Mouse (Mus musculus) midbrain, embryonic 15.5 days (tissue): ENCODE results near the gene Ccnb1ip1. TPM values are rescaled to one million over a fixed set of nuclear protein-coding genes. Genes with fewer than 3 reads are reported as not detected.
"Not testable (repeated sequence)": the region's sequence is repeated elsewhere in the genome, so short reads cannot be mapped to it uniquely, and the experiment has no call there.

Source experiments
- ATAC-seq: fragments of 200-750 bp; cut with Nextera tagmentation; replicated peaks from 2 replicates; pipeline ENCODE4 v1.8.0; 2017; ENCODE audit warnings: moderate TSS enrichment
- H3K27ac ChIP-seq: fragments of 300-500 bp; sonication (generic); 2 replicates; pipeline ENCODE4 v1.5.1; 2015; ENCODE audit warnings: mild to moderate bottlenecking, inconsistent platforms
- H3K27me3 ChIP-seq: fragments of 300-500 bp; sonication (generic); replicated peaks from 2 replicates; pipeline ENCODE4 v1.6.1; 2015; ENCODE audit warnings: inconsistent platforms
- H3K36me3 ChIP-seq: fragments of 300-500 bp; sonication (generic); replicated peaks from 2 replicates; pipeline ENCODE4 v1.6.1; 2015; ENCODE audit warnings: inconsistent platforms
- H3K4me1 ChIP-seq: fragments of 300-500 bp; sonication (generic); 2 replicates; pipeline ENCODE4 v1.6.1; 2015; ENCODE audit warnings: inconsistent platforms
- H3K4me2 ChIP-seq: fragments of 300-500 bp; sonication (generic); 2 replicates; pipeline ENCODE4 v1.6.1; 2015; ENCODE audit warnings: inconsistent platforms, mild to moderate bottlenecking, moderate library complexity
- H3K4me3 ChIP-seq: fragments of 300-500 bp; sonication (generic); 2 replicates; pipeline ENCODE4 v1.5.1; 2015; ENCODE audit warnings: mild to moderate bottlenecking, inconsistent platforms
- H3K9ac ChIP-seq: fragments of 300-500 bp; sonication (generic); 2 replicates; pipeline ENCODE4 v1.6.1; 2015; ENCODE audit warnings: mild to moderate bottlenecking, inconsistent platforms
- H3K9me3 ChIP-seq: fragments of 300-500 bp; sonication (generic); 2 replicates; pipeline ENCODE4 v1.6.1; 2016; ENCODE audit warnings: inconsistent platforms
- WGBS: fragments of 180-500 bp; shearing (Covaris S2); methylation state at CpG from one replicate; pipeline ENCODE4 v1.1.7; 2015; ENCODE audit warnings: mixed read lengths; 5-methylcytosine and 5-hydroxymethylcytosine counted together
- polyA plus RNA-seq: library from polyadenylated mRNA; unstranded; fragments of >200 nt; fragmentation: Nextera tagmentation; extraction: Ambion mirVana; gene quantifications from 2 replicates; pipeline ENCODE4 v1.2.1, GENCODE M21; 2015

Gene Ccnb1ip1
- not detected in 2 replicates for polyA plus RNA-seq

DNA sequence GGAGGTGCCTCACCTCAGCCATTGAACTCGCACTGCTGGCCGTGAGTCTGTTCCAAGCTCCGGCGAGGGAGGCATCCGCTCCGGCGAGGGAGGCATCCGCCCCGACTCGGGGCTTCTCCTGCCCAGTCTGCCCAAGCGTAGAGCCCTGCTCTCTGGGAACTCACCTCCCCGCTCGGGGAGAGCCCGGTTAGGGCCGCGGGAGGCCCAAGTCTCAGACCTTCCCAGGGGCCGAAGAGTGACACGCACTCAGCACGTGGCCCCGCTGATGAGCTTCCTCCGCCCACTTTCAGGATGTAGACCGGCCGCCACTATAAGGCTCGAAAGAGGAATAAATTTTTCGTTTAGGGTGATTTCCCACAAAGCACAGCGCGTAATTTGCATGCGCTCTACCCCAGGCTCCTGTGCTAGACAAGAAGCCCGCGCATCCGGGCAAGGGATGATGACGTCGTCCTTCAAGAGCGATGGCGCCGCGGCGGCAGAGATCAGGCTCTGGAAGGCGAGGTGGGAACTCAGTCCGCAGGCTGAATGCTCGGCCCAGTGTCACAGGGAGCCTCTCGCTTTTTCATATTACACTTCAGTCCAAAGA lies at the start of gene Ccnb1ip1, which contains the start of gene Parp2:
Gene Ccnb1ip1 (minus strand): TSS at position 246 of the 586 bp plus-strand sequence.
Gene Parp2 (plus strand): TSS at position 355 of the 586 bp plus-strand sequence.
- ATAC-seq = peak; percentile 99
- H3K36me3 ChIP-seq = 0 out of 2 replicates have a peak, but pooled peaks cover 3% of the 10 kb centered on the region
- H3K27ac ChIP-seq = peak within 1 kb of the TSS; percentile 83
- under 1% methylated on average over 42 of the region's 42 CpGs for WGBS
- H3K9ac ChIP-seq = peak within 1 kb of the TSS; percentile 66
- peaks cover 7% of the 10 kb centered on the region for H3K4me1 ChIP-seq
- H3K27me3 ChIP-seq = no peaks in the 10 kb centered on the region
- peak within 1 kb of the TSS; percentile 55 for H3K4me3 ChIP-seq
- no peaks in the 10 kb centered on the region for H3K9me3 ChIP-seq
- peak within 1 kb of the TSS; percentile 52 for H3K4me2 ChIP-seq

DNA sequence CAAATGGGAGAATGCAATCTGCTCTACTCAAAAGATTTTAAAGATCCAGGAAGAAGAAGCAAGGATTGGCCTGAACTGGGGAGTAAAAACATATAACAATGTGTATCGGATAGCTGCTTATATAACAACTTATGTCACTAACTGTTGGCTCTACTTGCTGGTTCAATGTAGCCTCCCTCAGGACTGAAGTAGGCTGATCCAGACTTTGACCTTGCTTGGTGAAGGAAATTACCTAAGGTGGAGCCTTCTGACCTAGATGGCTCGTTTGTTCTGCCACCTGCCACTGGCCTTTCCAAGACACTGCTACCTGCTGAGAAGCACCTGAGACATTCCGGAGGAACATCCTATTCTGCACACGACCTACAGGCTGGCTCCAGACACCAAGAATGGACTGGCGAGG lies 48.3 kb upstream of the Ccnb1ip1 start:
- Histone ChIP-seq H3K27ac (no peak overlapping the region), H3K4me2 (no peak overlapping the region), H3K36me3 (no peaks in the 10 kb centered on the region), H3K4me1 (no peaks in the 10 kb centered on the region), H3K27me3 (no peaks in the 10 kb centered on the region), H3K9me3 (no peaks in the 10 kb centered on the region), H3K9ac (no peak overlapping the region), H3K4me3 (no peak overlapping the region)
- 90% methylated on average over 5 of the region's 5 CpGs for WGBS
- no peak for ATAC-seq

DNA sequence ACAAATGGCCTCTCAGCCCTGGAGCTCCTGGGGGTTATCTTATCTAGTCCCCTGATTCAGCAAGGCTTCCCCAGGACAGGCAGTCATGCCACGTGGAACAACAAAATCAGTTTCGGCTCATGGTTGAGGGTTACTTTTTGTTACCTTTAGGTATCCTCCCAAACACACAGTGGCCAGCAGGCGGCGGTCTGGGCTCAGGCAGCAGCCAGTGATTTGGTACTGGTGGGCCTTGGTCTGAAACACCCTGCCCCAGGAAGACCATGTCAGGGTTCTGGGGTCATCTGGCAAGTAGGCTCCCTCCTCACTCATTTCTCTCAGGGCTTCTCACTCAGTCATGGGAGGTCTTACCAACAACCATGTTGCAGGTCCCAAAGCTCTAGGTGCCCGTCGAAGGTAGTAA lies 29.7 kb upstream of the Ccnb1ip1 start:
- Histone ChIP-seq H3K9me3 (no peaks in the 10 kb centered on the region), H3K4me1 (no peaks in the 10 kb centered on the region), H3K27ac (no peak overlapping the region), H3K4me3 (no peak overlapping the region), H3K27me3 (no peaks in the 10 kb centered on the region), H3K4me2 (no peak overlapping the region), H3K36me3 (no peaks in the 10 kb centered on the region), H3K9ac (no peak overlapping the region)
- no peak for ATAC-seq
- WGBS = 53% methylated on average over 6 of the region's 6 CpGs

DNA sequence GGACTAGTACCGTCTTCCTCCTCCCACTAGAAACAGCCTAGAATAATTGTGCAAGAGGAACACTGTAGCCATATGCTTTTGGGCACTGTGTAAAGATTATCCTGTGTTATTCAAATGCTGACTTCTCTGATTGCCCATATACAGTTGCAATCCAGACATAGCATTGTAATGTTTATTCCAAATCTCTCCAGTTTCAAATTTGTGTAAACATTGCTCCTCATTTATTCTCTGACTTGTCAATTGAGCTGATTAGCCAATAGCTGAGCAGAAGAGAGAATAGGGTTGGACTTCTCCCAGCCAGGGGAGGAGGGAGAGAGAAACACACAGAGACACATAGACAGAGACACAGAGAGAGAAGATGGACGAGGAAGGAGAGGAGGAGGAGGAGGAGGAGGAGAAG lies 26.9 kb upstream of the Ccnb1ip1 start:
- no peak for ATAC-seq
- Histone ChIP-seq H3K9ac (no peak overlapping the region), H3K4me3 (no peak overlapping the region), H3K9me3 (no peaks in the 10 kb centered on the region), H3K4me2 (no peak overlapping the region), H3K27ac (no peak overlapping the region), H3K36me3 (no peaks in the 10 kb centered on the region), H3K4me1 (no peaks in the 10 kb centered on the region), H3K27me3 (no peaks in the 10 kb centered on the region)
- 51% methylated on average over 2 of the region's 2 CpGs for WGBS

DNA sequence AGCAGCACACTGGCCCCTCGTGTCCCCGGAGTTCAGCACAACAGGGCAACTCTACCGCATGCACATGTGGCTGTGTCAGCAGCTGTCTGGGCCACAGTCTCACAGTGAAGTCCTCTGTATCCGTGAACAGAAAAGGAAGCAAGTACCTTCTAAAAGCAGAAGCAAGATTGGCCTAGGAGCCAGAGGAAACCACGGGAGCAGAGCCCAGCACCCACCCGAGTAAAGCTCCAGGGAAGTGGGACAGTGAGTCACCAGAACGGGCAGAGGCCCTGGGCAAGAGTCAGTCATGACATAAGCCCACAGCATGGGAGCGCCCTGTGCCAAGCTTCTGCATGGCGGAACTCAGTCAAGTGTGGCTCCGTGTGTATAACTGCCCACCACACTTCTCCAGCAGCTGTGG lies 26.4 kb upstream of the Ccnb1ip1 start:
- Histone ChIP-seq H3K27me3 (no peaks in the 10 kb centered on the region), H3K4me1 (no peaks in the 10 kb centered on the region), H3K4me3 (no peak overlapping the region), H3K9ac (no peak overlapping the region), H3K4me2 (no peak overlapping the region), H3K27ac (no peak overlapping the region), H3K9me3 (no peaks in the 10 kb centered on the region), H3K36me3 (no peaks in the 10 kb centered on the region)
- 86% methylated on average over 10 of the region's 10 CpGs for WGBS
- ATAC-seq = no peak

DNA sequence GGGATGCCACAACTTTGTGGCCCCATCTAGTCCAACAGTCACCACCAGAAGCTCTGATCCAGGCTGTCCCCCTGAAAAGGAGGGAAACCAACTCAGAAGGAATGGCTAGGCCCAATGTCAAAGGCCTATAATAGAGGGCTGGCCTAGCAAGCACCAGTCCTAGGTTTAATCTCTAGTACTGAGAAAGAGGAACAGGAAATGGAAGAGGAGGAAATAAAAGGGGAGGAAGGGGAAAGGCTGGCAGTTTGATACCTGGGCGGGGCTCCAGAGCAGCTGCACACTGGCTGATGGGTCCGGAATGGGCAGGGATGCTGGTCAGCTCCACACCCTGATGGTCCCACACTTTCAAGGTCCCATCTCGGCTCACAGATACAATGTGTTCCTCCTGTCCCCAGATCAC lies 22.3 kb upstream of the Ccnb1ip1 start:
- Histone ChIP-seq H3K4me1 (no peaks in the 10 kb centered on the region), H3K4me2 (no peak overlapping the region), H3K4me3 (no peak overlapping the region), H3K9me3 (no peaks in the 10 kb centered on the region), H3K27ac (no peak overlapping the region), H3K27me3 (no peaks in the 10 kb centered on the region), H3K36me3 (no peaks in the 10 kb centered on the region), H3K9ac (no peak overlapping the region)
- WGBS = 81% methylated on average over 3 of the region's 3 CpGs
- no peak for ATAC-seq

DNA sequence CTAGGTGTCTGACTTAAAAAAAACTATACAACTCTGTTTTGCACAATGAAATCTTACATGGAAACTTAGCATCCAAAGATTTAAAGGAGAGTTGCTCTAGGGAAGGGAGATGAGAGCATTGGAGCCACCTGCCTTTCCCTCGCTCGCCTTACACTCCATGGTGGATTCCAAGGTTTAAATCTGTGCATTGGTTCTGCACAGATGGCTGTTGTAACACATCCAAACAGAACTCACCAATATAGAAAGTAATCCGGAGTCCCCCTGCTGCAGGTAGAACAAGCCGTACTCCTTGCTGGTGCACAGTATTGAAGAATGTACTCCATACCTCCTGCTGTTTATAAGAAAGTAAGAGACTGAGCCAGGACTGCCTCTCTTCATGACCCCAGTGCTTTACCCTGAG lies 19.0 kb upstream of the Ccnb1ip1 start:
- H3K36me3 ChIP-seq = peaks cover 14% of the 10 kb centered on the region; the same call in 1 of the 2 replicates
- no peaks in the 10 kb centered on the region for H3K27me3 ChIP-seq
- H3K4me3 ChIP-seq = no peak overlapping the region
- no peak overlapping the region for H3K4me2 ChIP-seq
- 92% methylated on average over 4 of the region's 4 CpGs for WGBS
- no peak overlapping the region for H3K9ac ChIP-seq
- no peaks in the 10 kb centered on the region for H3K9me3 ChIP-seq
- H3K27ac ChIP-seq = no peak overlapping the region
- no peaks in the 10 kb centered on the region for H3K4me1 ChIP-seq
- no peak for ATAC-seq

DNA sequence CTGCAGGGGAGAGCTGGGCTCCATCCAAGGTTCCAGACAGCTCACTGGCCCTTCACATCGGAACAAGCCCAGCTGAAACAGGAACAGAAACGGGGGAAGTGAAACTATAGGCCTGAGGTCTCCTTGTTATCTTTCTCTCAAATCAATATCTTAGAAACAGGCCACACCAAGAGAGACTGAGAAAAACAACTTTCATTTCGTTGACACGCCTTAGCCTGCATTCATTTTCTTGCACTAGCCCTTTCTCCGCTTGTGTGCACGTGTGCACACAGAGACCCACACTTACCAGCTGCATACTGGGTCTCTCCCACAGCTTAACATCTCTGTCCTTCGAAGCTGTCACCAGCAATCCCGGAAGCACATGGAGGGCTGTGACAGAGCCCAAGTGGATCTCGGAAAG lies 16.7 kb upstream of the Ccnb1ip1 start:
- Histone ChIP-seq H3K9ac (no peak overlapping the region), H3K9me3 (no peaks in the 10 kb centered on the region), H3K27ac (no peak overlapping the region), H3K27me3 (no peaks in the 10 kb centered on the region), H3K4me3 (no peak overlapping the region), H3K4me2 (no peak overlapping the region), H3K36me3 (peaks cover 37% of the 10 kb centered on the region), H3K4me1 (no peaks in the 10 kb centered on the region)
- ATAC-seq = no peak
- WGBS = 90% methylated on average over 9 of the region's 9 CpGs

DNA sequence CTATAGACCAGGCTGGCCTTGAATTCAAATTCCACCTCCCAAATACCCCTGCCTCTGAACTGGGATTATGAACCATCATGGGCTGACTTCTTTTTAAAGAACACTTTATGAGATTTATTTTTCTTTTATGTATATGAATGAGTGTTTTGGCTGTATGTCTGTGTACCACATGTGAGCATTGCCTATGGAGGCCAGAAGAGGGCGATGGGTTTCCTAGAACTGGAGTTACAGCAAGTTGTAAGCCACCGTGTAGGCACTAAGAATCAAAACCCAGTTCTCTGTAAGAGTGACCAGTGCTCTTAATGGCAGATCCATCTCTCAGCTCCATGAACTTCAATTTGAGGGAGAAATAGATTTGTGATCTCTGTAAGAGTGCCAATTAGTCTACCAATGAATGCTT lies 15.7 kb upstream of the Ccnb1ip1 start:
- peaks cover 40% of the 10 kb centered on the region for H3K36me3 ChIP-seq
- WGBS = 77% methylated on average over 2 of the region's 2 CpGs
- no peak overlapping the region for H3K27ac ChIP-seq
- no peak overlapping the region for H3K9ac ChIP-seq
- H3K27me3 ChIP-seq = no peaks in the 10 kb centered on the region
- ATAC-seq = no peak
- no peaks in the 10 kb centered on the region for H3K9me3 ChIP-seq
- no peak overlapping the region for H3K4me3 ChIP-seq
- H3K4me2 ChIP-seq = no peak overlapping the region
- H3K4me1 ChIP-seq = no peaks in the 10 kb centered on the region

DNA sequence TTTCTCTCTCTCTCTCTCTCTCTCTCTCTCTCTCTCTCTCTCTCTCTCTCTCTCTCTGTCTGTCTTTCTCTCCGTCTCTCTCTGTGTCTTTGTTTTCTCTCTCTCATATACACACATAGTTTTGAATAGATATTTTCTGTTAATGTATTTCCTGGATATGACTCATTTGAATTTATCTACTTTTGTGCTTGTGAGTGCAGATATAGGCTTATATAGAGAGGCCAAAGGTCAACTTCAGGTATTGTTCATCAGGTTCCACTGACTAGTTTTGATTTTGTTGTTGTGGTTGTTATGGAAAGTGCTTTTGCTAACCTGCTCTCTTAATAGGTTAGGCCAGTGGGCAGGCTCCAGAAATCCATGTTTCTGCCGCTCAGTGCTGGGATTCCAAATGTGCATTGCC lies 5.5 kb upstream of the Ccnb1ip1 start:
- Histone ChIP-seq H3K4me1 (peaks cover 4% of the 10 kb centered on the region; the same call in 1 of the 2 replicates), H3K27ac (no peak overlapping the region), H3K9ac (no peak overlapping the region), H3K9me3 (no peaks in the 10 kb centered on the region), H3K4me3 (no peak overlapping the region), H3K27me3 (no peaks in the 10 kb centered on the region), H3K4me2 (no peak overlapping the region), H3K36me3 (peaks cover 24% of the 10 kb centered on the region)
- 93% methylated on average over 2 of the region's 2 CpGs for WGBS
- no peak for ATAC-seq

DNA sequence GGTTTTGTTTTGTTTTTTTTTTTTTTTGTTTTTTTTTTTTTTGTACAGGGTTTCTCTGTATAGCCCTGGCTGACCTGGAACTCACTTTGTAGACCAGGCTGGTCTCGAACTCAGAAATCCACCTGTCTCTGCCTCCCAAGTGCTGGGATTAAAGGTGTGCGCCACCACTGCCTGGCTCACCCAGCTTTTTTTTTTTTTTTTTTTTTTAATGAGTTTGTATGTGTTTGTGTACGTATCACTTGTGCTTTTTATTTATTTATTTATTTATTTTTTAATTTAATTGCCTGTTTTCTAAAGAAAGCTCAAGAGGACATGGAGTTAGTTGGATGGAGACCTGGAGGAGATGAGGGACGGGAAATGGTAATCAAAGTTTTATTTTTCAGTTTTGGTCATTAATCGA lies 1.1 kb downstream of the Ccnb1ip1 start:
- not testable (repeated sequence) for ATAC-seq, H3K9me3 ChIP-seq, H3K4me1 ChIP-seq, H3K36me3 ChIP-seq, H3K9ac ChIP-seq, H3K27me3 ChIP-seq
- peak overlapping the region; percentile 83; the same call in 1 of the 2 replicates for H3K27ac ChIP-seq
- peak overlapping the region; percentile 52 for H3K4me2 ChIP-seq
- 91% methylated on average over 5 of the region's 5 CpGs for WGBS
- H3K4me3 ChIP-seq = peak overlapping the region; percentile 55

DNA sequence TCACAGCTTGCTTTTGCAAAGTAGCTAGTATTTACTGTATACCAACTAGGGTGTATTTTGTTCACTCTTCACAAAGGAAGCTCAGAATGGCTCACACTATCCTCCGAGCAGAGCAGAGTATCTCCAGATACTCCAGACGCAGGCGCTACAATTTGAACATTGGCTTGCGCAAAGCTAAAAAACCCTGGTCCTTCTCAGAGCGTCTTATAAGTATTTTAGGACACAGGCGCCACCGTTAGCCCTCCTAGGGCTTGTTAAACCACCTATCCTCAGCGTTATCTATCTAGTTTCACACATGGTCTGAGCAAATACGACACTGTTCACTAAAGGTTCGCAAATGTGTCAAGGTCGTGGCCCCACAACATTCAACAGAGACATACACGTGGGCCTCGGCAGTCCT lies 2.8 kb downstream of the Ccnb1ip1 start:
- no peaks in the 10 kb centered on the region for H3K9me3 ChIP-seq
- H3K9ac ChIP-seq = no peak overlapping the region
- H3K4me3 ChIP-seq = no peak overlapping the region
- 78% methylated on average over 13 of the region's 13 CpGs for WGBS
- no peak for ATAC-seq
- no peak overlapping the region for H3K4me2 ChIP-seq
- H3K27me3 ChIP-seq = no peaks in the 10 kb centered on the region
- no peak overlapping the region for H3K27ac ChIP-seq
- H3K36me3 ChIP-seq = no peaks in the 10 kb centered on the region
- peaks cover 9% of the 10 kb centered on the region for H3K4me1 ChIP-seq

DNA sequence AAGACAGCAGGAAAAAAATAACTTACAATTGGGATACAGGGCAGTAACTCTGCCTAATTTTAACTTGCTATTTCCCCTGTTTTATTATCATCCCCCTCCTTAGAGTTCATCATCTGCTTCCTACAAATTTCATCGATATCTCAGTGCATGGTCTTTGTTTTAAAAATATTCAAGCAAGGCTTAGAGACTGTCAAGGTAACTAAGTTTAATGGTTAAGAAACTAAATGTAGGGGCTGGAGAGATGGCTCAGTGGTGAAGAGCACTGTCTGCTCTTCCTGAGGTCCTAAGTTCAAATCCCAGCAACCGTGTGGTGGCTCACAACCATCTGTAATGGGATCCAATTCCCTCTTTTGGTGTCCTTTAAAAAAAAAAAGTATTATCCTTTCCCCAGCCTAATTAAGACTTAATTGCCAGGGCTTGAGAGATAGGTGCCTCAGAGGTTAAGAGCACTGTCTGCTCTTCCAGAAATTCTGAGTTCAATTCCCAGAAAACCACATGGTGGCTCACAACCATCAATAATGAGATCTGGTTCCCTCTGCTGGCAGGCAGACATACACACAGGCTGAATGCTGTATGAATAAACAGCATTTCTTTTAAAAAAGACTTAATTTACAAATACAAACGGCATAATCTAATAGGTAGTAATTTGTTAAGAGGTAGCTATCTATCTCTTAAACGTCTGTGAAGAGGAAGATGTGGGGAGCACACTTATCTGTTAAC lies 4.5 kb downstream of the Ccnb1ip1 start:
- Histone ChIP-seq H3K36me3 (no peaks in the 10 kb centered on the region), H3K4me2 (no peak overlapping the region), H3K9me3 (no peaks in the 10 kb centered on the region), H3K27ac (no peak overlapping the region), H3K4me1 (peaks cover 5% of the 10 kb centered on the region), H3K9ac (no peak overlapping the region), H3K4me3 (no peak overlapping the region), H3K27me3 (no peaks in the 10 kb centered on the region)
- no peak for ATAC-seq
- WGBS = 61% methylated on average over 4 of the region's 4 CpGs
